Mouse (Mus musculus) thymus, adult 2 months (tissue): ENCODE measurements at regions not wholly inside any gene's neighbourhood (a gene's known extent, or its start where the extent isn't known, plus 50 kb on each side); places are given as distances from the start of the nearest gene placed in this dataset.

Experiments
- DNase-seq: peaks from one replicate; pipeline ENCODE4 v3.0.0; 2021
- H3K27ac ChIP-seq: fragments of 200-500 bp; 2 replicates; pipeline ENCODE4 v1.5.1; 2012; ENCODE audit warnings: low read length, control low read depth; ENCODE audit not compliant: control insufficient read depth, insufficient read depth
- H3K27me3 ChIP-seq: fragments of 200-500 bp; 2 replicates; pipeline ENCODE4 v1.6.1; 2012; ENCODE audit warnings: mild to moderate bottlenecking, low read length, moderate library complexity, mixed read lengths; ENCODE audit not compliant: control insufficient read depth, insufficient read depth
- H3K36me3 ChIP-seq: fragments of 200-500 bp; 2 replicates; pipeline ENCODE4 v1.6.1; 2012; ENCODE audit warnings: mild to moderate bottlenecking, low read length, moderate library complexity; ENCODE audit not compliant: control insufficient read depth, insufficient read depth
- H3K4me1 ChIP-seq: fragments of 200-500 bp; replicated peaks from 2 replicates; pipeline ENCODE4 v1.6.1; 2012; ENCODE audit warnings: low read length; ENCODE audit not compliant: control insufficient read depth, insufficient read depth
- H3K4me3 ChIP-seq: fragments of 200-500 bp; 2 replicates; pipeline ENCODE4 v1.5.1; 2012; ENCODE audit warnings: mild to moderate bottlenecking, low read length, control low read depth, moderate library complexity; ENCODE audit not compliant: control insufficient read depth, insufficient read depth
- CTCF ChIP-seq: fragments of 200-500 bp; IDR thresholded peaks from 2 replicates; pipeline ENCODE4 v1.5.1; 2012; ENCODE audit warnings: mild to moderate bottlenecking, control low read depth, low read length, moderate library complexity, borderline replicate concordance; ENCODE audit not compliant: control insufficient read depth, poor library complexity, insufficient read depth; ENCODE audit errors: extremely low read depth
- POLR2A ChIP-seq: fragments of 200-500 bp; IDR thresholded peaks from 2 replicates; pipeline ENCODE4 v1.6.1; 2012; ENCODE audit warnings: mild to moderate bottlenecking, low read length, control low read depth, moderate library complexity; ENCODE audit not compliant: control insufficient read depth, poor library complexity, insufficient read depth; ENCODE audit errors: extremely low read depth
- WGBS: fragments of 180-500 bp; shearing (Covaris S2); methylation state at CpG from one replicate; pipeline ENCODE4 v1.1.7; 2018; 5-methylcytosine and 5-hydroxymethylcytosine counted together

DNA sequence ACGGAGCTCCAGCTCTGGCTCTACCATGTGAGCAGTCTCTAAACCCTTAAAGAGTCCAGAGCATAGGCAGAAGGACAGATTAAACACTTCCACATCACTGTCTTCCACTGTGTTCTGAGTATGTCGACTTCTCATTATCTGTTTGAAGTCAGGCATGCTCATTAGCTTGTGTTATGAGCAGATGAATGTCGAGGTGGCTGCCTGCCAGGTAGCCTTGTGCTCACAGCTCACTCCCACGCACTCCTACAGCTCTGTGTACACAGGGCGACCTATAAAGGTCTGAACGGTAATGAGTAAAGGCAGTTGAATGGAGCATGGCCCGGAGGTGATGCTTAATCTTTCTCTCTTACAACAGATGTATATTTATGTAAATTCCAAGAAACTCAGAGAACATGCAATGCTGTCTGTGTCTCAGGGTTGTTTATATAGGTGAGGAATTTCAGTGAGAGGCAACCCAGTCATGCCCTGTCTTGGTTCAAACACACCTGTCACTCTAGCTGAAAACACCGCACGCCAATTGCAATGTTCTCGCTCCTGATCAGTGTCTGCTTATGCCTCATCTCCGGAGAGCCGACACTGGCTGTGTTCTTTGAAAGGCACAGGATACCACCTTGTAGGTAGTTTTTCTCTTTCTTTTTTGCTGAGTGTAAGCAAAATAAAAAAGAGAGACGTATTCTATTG is 135.9 kb upstream of the Gm5148 start:
- no peak for TF ChIP-seq CTCF
- no peak for TF ChIP-seq POLR2A
- Histone ChIP-seq H3K27ac (no peak overlapping the region), H3K4me1 (no peaks in the 10 kb centered on the region), H3K27me3 (no peaks in the 10 kb centered on the region), H3K4me3 (no peak overlapping the region), H3K36me3 (no peaks in the 10 kb centered on the region)
- DNase-seq = no peak
- 85% methylated on average over 13 of the region's 13 CpGs for WGBS

DNA sequence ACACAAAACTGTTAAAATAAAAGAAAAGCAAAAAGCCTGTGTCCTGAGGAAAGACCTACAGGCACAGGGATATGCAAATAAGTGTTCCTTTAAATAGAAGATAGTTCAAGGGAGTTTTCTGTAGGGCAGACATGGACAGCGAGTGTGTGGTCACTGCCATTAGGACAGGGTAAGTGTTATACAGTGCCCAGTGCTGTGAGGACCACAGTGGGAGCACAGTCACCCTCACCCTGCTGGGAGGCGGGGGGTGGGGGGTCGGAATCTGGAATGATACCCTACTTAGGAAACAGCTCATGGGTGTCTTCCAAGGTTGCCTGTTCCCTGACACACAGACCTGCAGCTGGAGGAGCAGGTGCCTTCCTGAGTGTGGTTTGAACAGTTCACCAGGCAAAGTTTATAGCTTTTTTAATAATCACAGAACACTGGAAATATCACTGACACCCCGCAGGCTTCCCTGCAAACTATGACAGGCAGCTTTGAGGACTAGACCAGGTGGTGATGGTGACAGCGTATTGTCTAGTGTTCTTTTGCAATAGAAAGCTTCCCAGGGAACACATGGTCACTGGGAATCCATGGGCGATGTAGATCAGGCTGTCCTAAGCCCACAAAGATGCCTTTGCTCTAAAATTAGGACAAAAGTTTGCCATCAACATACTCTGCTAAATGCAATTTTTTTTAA is 134.5 kb upstream of the Gm5148 start:
- no peak for DNase-seq
- no peak for TF ChIP-seq CTCF
- no peak for TF ChIP-seq POLR2A
- Histone ChIP-seq H3K36me3 (no peaks in the 10 kb centered on the region), H3K4me1 (no peaks in the 10 kb centered on the region), H3K27ac (no peak overlapping the region), H3K27me3 (no peaks in the 10 kb centered on the region), H3K4me3 (no peak overlapping the region)
- 82% methylated on average over 6 of the region's 6 CpGs for WGBS

DNA sequence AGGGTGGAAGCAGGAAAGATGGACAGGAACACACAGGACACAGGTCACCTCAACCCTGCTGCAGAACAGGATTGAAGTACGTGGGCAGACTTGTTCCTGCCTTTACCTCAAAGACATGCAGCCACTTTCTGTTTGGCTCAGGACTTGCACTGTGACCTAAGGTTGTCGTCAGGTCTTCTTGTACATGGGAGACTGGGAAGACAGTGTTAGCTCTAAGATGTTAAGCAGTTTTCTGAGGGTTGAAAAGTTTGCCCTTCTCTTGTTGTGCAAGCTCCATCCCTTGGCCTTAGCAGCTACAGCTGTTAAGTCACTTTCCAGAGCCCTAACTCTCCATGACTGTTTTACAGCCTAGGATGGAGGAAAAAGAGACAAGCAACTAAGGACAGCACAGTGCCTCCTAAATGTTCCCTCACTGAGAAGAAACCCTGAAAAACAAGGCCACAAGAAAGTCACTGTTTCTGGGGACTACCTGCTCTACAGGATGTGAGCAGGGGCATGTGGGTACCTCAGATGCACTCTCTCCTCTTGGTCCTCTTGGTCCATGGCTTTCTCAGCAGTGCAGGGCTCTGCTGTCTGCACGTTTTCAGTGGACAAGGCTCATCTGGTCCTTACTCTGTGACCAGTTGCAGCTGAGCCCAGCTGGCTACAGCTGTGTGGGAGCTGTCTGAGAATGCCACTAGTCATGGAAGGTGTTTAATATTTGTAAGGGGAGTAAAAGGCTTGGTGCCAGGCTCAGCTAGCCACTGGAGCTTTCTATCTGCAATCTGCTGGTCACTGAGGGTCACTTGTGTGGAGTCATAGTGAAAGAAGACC is 122.1 kb upstream of the Gm5148 start:
- Histone ChIP-seq H3K4me3 (no peak overlapping the region), H3K36me3 (no peaks in the 10 kb centered on the region), H3K4me1 (no peaks in the 10 kb centered on the region; the same call in 1 of the 2 replicates), H3K27me3 (no peaks in the 10 kb centered on the region), H3K27ac (no peak overlapping the region)
- DNase-seq = no peak
- 65% methylated on average over 3 of the region's 3 CpGs for WGBS
- TF ChIP-seq CTCF (no peak), POLR2A (no peak)

DNA sequence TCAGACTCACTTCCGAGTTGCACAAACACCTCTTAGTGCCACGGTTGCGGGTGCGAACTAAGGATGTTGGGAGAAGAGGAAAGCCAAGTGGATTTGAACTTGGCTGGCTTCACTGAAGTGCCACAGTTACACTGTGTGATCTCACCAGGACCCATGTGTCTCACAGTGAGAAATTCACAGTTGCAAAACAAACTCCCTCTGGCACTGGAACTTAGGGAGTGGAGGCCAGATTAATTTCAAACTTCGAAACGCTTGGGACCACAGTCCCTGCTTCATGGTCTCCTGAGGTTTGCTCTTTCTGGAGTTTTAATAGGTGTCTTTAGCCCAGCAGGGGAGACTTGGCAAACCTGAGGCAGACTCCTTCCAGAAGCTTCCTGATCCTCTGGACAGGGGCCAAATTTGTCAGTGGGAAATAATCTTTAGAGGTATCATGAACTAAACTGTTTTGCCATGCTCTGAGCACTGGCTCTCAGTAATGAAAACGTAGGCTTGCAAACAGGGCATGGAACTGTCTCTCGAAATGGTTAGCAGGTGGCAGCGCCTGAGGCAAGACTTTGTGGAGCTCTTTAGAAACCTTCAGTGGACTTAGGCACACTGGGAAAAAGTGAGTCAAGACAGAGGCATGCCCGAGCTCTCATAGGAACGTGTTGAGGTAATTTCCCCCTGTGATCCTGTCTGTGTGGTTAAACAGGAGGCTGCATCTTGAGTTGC is 121.2 kb upstream of the Gm5148 start:
- H3K4me1 ChIP-seq = no peaks in the 10 kb centered on the region; the same call in 1 of the 2 replicates
- TF ChIP-seq CTCF = no peak
- TF ChIP-seq POLR2A = no peak
- no peaks in the 10 kb centered on the region for H3K36me3 ChIP-seq
- H3K27ac ChIP-seq = no peak overlapping the region
- no peaks in the 10 kb centered on the region for H3K27me3 ChIP-seq
- H3K4me3 ChIP-seq = no peak overlapping the region
- DNase-seq = no peak
- WGBS = 83% methylated on average over 11 of the region's 11 CpGs

DNA sequence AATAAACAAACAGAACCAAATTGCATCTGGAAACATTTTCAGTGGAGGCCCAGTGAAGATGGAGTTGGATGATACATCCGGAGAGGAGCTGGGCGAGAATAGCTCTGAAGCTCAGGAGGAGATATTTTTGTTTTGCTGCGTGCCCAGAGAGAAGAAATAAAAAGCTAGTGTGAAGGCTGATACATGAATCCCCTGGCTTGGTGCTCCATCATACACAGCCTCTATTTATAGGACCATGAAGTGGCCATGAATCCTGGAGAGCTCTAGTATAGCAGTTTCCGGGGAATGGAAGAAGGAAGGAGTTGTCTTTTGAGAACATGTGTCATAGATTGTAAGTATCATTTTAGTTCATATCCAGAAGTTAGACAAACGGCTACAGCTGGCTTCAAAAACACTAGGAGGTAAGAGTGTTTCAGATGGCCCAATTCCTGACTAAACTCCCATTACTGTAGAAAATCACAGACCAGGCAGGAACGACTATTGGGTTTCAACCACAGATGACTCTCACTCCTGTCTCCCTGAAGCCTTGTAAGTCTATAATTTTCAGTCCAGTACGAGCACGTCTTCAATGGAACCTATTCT is 120.5 kb upstream of the Gm5148 start:
- Histone ChIP-seq H3K4me1 (no peaks in the 10 kb centered on the region; the same call in 1 of the 2 replicates), H3K27me3 (no peaks in the 10 kb centered on the region), H3K27ac (no peak overlapping the region), H3K36me3 (no peaks in the 10 kb centered on the region), H3K4me3 (no peak overlapping the region)
- DNase-seq = no peak
- WGBS = 94% methylated on average over 8 of the region's 8 CpGs
- TF ChIP-seq POLR2A (no peak), CTCF (no peak)
